Mouse (Mus musculus): ENCODE measurements around the gene Ube2l3.
"Not testable (repeated sequence)": the region's sequence is repeated elsewhere in the genome, so short reads cannot be mapped to it uniquely, and the experiment has no call there.

Gene Ube2l3

GRCm38 (mm10) chr16:17202549-17202948 is at the start of gene Ube2l3:
Ube2l3 (minus strand) TSS chr16:17202649.
- no peak for DNase-seq

DNA sequence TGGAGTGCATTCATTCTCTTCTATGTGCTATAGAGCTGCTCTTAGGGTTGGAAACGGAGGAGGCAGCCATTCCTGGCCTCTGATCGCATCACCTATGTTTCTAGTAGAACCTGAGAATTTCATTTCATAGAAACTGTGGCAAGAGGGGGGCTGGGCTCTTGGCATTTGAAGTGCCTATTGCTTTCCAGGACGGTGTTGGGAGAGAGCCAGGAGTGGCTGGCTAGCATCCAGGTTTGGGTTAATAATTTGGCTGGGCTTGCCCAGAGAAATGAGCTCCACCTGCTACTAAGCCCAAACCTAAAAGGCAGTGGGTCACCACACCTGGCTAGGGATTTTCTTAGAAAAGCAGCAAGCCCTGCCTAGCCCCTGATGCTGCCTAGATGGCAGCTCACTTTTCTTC is 49.1 kb upstream of the Ube2l3 start:
- peak; percentile 95 to 96 for DNase-seq

DNA sequence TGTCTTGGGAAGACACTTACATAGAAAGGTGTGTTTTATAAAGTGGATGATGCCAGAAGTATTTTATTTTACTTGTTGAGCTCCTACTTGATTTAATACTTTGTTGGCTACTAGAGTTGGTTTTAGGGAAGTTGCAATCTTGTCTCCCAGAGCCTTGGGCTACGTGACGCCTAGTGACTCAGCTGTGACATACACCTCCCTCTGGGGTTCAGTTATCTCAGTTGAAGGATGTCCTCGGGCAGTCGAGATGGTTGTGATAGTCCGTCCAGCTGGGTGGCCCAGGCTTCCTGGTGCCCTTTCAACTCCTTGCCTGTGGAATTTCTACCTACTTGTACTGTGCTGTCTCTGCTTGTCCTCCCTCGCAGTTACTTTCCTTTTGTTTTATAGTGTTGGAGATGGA is 46.7 kb upstream of the Ube2l3 start:
- no peak for DNase-seq

DNA sequence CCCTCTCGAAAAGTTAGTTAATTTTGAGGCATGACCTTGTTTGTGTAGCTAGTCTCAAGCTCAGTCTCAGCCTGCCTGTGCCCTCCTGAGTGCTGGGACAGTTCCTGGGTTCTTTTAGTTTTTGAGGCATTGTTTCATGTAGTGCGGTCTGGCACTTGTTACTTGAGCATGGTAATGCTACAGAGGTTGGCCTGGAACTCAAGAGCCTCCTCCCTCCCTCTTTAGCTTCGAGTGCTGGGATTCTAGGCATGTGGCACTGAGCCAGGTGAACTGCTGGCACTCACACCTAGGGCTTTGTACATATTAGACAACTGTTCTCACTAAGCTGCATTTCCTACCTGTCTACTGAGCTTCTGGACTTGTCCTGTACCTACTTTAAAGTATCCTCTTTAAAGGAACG is 45.3 kb upstream of the Ube2l3 start:
- peak; percentile 84 for DNase-seq

DNA sequence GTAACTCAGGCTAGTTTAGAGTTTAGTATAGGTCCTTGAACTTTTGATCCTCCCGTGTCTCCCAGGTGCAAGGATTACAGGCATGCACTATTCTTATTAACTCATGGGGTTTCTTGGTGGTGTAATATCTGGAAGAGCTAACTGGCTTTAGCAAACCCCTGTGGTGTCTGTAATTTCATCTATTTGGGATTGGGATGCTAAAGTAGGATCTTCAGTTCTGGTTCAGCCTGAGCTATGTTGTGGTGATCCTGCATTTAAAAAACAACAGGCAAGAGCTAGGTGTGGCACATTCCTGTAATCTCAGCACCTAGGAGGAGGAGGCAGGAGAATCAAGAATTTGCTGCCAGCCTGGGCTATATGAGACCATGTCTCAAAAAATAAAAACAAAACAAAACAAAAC is 42.5 kb upstream of the Ube2l3 start:
- DNase-seq, result no peak

DNA sequence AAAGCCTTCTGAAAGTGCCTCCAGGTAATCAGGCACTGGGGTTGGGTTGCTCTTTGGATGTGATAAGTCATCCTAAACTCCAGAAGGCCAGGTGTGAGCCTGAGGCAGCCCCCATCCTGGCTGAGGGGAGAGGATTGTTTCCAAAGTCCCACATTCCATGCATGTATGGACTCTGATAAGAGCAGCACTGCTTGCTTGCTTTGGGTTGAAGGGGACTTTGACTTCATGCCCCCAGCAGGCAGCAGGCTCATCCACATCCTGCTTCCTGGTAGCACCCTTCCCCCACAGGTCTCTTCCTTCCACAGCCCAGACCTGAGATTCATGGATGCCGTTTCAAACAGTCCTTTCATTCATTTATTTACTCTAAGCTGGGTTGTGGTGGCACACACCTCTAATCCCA is 41.3 kb upstream of the Ube2l3 start:
- DNase-seq, result no peak

DNA sequence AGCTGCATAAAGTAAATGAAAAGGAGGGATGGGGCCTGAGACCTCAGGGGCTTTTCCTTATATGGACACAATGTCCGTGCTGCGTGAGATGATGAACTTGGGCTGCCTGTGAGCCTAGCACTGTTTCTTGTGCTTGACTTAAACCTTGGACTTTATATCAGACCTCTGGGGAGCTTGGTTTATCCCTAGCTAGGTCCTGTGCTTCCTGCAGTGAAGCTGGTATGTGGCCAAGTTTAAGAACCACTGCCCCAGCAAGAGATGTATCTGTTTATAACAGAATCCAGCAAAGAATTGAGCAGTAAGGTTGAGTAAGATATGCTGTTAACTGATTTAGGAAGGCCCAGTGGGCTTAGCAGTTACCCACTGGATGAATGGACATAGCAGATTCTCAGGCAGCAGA is 37.0 kb upstream of the Ube2l3 start:
- peak; percentile 32 to 65 for DNase-seq

GRCm38 (mm10) chr16:17237634-17238033 is 35.2 kb upstream of the Ube2l3 start:
- no peak for DNase-seq

DNA sequence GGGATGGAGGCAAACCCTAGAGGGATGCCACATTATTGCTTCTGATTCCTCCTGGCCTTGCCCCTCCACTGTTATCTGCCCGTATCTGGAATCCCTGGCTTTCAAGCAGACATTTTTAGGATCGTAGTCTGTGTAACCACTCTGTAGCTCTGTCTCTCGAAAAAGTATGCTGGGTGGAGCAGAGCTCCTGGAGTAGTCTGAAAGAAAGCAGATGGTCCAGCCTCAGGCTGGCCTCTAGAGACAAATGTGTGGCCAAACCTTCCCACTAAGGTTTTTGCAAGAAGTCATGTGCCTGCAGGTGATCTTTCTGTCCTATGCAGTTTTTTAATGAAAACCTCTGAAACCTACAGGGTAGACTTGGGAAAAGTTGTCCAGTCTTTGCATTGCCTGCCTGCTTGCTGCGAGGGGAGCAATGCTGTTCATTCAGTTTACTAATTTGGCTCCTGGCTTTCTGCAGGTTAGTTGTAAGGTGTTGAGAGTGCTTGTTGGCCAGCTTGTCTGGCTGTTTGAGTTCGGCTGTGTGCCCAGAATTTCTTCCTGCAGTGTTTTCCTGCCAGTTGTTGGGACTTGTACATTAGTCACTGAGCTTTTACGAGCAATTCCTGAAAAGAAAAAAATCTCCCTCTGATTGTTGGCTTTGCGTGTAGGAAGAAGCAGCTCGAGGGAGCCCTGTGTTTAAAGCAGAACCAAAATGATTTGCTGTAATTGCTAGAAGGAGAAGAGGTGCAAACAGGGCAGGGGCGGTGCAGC is 32.6 kb upstream of the Ube2l3 start:
- peak; percentile 61 to 69 for DNase-seq

DNA sequence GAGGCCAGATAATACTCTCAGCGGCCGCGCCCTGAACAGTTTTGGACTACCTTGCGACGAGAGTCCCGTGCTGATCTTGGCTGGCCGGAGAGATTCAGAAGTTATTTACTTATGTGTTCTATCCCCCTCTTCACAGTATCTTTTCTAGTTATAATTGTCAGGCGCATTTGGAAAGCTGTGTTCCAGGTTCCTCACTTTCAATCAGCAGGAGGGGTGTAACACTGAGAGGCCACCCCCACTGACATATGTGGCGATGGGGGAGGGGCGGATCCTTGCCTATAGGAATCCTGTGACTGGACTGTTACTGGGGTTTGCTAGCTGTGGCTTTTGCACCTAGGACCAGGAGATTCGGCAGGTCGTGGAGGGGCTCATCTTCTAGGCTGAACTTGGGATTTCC is 32.0 kb upstream of the Ube2l3 start:
- DNase-seq, result peak in 1 of 2 experiments; percentile 19

- peak in 1 of 2 experiments; percentile 44 for DNase-seq
Measured at GRCm38 (mm10) chr16:17233702-17234498, 31.5 kb upstream of the Ube2l3 start.

- DNase-seq, result peak; percentile 97 to 98
Measured at GRCm38 (mm10) chr16:17232794-17233701, 30.6 kb upstream of the Ube2l3 start, which contains the start of gene Hic2. Hic2 (plus strand) TSS chr16:17233572.

DNA sequence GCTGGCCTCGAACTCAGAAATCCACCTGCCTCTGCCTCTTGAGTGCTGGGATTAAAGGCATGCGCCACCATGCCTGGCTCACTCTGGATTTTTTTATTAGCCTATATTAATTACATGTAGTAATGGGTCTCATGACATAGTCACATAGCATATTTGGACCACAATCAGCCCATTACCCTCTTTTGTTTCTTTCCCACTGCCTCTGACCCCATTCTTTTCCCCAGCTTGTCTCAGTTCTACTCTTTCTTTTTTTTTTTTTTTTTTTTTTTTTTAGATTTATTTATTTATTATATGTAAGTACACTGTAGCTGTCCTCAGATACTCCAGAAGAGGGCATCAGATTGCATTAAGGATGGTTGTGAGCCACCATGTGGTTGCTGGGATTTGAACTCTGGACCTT is 29.1 kb upstream of the Ube2l3 start:
- not testable (repeated sequence) for DNase-seq

DNA sequence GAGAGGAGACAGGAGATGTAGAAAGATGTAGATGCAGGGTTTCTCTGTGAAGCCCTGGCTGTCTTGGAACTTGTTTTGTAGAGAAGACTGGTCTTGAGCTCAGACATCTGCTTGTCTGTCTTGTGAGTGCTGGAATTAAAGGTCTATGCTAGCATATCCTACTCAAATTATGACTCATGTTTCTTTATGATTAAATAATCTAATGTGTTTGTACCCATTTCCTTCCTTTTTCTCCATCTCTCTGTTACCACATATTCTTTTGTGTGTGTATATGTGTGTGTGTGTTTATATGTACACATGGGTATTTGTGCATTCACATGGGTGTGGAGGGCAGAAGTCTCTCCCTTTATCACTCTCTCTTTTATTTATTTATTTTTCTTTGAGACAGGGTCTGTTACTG is 24.0 kb upstream of the Ube2l3 start:
- DNase-seq, result no peak

DNA sequence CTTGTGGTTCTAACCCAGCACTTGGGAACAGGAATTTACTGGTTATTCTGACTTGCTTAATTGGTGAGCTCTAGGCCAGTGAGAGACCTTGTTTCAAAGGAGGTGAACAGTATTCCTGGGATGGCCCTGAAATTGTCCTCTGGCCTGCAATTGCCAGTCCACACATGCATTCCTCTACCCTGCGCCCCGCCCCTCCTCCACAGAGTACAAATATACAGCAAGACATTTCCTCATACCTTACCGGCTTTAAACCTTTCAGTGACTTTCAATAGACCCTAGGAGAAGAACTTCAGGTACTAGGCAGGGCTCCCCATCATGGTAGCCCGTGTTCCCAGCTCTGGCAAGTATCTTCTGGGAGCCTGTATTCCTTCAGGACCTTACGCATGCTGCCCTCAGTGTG is 23.1 kb upstream of the Ube2l3 start:
- DNase-seq, result no peak

- peak; percentile 84 to 94 for DNase-seq
Measured at GRCm38 (mm10) chr16:17222197-17222596, 19.7 kb upstream of the Ube2l3 start.

DNA sequence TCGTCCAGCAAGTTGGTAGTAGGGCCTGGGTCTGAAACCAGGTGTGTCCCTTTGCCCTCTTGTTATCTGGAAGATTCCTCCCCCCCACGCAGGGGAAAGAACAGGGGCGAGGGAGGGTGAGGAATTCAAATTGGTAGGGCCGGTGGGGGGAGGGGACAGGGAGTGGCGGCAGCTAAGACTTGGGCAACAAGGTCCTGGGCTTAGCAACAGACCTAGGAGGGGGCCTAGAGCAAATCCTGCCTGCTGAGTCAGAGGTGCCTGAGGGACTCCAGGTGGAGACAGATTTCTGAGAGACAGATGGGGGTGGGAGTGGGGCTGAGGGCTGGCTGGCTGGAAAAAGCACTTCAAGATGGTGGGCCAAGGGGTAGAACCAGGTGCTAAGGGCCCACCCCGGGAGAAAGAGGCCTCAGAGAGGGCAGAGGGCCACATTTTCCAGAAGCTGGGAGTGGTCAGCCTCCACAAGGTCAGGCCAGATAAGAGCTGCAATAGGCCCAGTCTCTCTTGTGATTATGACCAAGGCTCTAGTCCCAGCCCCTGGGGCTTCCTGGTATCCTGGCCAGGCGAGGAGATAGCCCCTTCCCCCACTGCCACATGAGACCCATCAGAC is 17.8 kb upstream of the Ube2l3 start:
- no peak for DNase-seq

DNA sequence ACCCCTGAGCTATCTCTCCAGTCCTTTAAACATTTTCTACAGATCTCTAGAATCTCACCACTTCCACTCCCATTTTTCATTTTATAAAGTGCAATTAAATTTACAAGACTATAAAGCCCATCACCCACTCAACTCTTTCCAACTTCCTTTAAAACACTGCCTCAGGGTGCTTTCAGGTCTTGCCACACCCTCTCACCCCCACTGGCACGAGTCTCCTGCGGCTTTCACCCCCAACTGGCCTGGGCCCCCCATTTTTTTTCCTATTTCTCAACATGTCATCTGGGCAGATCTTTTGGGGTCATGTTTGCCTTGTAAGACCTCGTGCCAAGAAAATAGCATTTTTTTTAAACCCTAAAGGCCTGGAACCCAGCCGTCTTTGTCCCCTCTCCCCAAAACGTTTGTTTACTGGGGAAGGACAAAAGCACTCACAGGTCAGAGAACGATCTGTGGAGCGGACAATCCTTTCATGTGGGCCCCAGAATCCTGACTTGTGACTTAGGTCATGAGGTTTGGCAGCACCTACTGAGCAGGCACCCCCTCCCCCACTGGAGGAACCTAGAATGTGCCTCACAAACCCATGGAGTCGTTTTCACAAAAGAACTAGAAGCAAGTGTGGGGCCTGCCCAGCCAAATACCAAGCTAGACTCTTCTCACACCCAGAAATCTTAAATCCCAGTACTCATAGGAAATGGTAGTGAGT is 14.6 kb upstream of the Ube2l3 start:
- DNase-seq, result no peak

DNA sequence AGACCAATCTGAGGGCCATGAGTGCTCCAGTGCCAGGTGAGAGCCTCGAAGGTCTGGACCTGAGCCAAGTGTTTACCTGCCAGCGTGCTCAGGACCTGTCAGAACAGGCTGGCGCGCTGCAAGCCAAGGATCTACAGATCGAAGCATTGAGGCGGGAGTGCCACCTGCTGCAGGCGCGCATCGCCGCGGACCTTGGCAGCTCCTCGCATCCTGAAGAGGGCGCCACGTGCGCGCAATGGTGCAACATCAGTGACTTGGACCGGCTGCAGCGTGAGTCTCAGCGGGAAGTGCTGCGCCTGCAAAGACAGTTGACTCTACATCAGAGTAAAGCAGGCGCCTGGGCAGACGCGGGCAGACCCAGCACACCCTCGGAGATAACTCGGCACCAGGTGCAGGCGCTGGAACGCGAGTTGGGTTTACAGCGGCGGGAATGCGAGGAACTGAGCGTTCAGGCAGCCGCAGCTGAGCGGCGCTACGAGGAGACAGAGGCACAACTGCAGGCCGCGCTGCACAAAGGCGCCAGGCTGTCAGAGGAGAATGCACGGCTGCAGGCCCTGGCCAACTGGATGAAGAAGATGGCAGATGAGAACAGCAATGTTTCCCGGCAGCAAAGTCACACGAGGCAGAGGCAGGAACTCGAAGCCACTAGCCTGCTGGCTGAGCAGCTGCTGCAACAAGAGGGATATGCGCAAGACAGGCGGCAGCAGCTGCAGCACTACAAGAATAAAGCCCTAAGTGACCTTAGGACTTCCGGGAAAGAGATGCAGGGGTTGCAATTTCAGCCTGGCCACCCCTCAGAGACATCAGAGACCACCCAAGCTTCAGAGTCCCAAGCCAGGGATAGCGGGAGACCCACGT is 7.8 kb upstream of the Ube2l3 start:
- peak; percentile 92 to 96 for DNase-seq

DNA sequence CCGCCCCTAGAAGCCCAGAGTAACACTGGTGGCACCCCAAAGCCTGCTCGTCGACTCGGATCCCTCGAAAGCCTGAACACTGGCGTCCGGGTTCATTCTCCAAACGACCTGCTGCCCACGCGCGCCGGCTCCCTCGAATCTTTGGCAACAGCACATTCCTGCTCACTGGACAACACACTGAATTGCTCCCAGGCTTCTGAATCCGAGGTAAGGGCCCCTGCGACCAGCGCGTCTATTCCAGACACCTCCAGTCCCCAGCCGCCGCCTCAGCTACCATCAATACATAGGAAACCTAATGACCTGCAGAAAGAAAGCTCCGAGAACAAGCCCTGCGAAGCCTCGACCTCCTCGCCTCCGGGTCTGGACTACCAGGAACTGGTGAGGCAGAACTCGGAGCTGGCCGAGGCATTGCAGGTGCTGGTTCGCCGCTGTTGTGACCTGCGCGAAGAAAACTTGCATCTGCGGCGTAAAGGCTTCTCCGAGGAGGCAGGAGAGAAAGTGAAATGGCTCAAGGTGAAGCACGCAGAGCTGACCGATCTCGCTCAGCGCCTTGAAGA is 7.0 kb upstream of the Ube2l3 start:
- DNase-seq, result peak; percentile 12 to 47

Measured in kidney, postnatal 36 days (tissue).